Mouse (Mus musculus): Measurements from ENCODE around the gene Sipa1l2. TPM values are rescaled to one million over a fixed set of nuclear protein-coding genes. Genes with fewer than 3 reads are reported as not detected.
"Not testable (repeated sequence)": the region's sequence is repeated elsewhere in the genome, so short reads cannot be mapped to it uniquely, and the experiment has no call there.

Gene Sipa1l2
- total RNA-seq, 1 experiment from 2014 or later: 1.1 TPM

DNA sequence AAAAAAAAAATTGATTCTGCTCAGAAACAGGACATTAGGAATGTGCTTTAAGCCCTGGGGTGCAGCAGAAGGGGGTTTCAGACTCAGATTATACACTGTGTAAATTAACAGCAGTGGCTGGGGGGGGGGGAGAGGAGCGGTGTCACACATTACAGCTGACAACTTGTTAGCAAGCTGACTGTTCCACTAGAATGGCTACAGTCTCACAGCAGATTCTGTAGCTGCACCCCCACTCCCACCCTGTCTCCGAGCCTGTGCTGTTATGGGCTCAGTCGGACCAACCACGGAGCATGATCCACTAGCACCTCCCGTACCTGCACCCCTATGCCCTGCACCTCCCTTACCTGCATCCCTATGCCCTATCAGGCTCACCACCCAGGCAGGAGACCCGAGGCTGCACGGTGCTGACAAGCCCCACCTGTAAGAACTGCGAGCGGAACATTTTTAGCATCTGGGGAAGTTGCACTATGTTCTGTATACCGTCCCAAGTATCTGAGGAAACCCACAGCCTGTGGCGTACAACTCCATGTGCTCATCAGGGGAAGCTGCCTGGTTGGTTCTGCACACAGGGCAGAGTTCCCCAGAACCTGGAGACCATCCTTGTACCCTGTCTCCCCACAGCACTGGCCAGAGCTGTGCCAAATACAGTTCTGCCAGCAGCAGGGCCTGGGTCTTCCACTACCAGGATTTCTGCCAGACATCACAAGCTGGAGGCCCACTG is 26.6 kb downstream of the Sipa1l2 start:
- peak; percentile 67 for ATAC-seq (replicated peaks; ENCODE audit: low read depth, poor library complexity, severe bottlenecking)

DNA sequence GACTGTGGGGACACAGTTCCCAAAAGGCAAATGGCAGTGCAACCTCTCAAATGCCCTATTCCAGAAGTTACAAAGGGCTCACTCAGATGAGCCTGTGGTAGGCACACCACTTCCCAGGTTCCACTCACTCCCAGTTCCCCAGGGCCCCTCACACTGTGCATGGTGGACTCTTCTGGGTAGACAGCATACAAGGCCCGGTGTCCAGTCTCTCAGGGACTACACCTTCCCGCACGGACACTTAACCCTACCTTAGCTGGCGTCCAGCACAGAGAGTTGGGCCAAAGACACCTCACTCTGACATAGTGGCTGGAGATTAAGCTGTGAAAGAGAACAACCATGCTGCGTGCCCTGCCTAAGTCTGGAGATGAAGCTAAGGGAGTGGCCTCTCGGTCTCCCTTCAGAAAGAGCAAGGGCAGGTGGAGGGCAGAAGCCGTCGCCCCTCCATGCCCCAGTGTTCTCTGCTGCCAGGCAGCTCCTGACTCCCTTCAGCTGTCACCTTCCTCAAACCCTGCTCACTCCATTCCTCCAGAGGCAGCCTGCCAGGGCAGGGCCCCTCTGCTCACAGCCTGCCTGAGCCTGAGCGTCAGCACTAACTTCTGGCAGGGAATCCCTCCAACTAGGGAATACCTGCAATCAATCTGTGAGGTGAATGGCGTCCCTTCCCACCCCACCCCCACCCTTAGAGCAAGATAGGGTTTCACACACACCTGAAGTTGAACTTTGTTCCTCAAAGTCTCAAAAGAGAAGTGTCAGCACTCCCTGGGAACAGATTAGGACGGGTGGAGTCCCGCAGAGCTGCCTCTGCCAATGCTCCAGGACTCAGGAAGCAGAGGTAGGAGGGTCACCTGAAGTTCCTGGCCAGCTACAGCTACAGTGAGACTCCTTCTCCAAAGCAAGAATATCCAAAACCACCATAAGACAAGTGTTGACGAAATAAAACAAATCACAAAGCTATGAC is 30.3 kb downstream of the Sipa1l2 start:
- ATAC-seq (replicated peaks; ENCODE audit: low read depth, poor library complexity, severe bottlenecking): no peak

DNA sequence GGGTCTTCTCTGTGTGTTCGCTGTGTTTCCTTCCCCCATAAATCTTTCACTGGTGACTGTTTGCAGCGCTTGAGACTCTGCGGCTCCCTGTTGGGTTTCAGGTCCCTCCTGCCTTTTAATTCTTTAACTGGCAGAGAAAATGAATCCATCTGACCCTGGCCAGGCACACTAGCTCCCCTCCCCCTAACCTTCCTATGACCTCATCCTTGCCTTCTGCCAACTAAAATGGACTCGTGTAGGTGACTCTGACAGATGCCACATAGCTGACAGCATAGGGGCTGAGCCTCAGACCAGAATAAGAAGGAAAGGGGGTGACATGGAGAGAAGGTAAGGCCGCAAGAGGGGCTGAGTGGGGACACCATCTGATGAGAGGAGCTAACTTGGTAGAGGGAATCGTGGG is 31.3 kb downstream of the Sipa1l2 start:
- ATAC-seq (replicated peaks; ENCODE audit: low read depth, poor library complexity, severe bottlenecking): no peak

DNA sequence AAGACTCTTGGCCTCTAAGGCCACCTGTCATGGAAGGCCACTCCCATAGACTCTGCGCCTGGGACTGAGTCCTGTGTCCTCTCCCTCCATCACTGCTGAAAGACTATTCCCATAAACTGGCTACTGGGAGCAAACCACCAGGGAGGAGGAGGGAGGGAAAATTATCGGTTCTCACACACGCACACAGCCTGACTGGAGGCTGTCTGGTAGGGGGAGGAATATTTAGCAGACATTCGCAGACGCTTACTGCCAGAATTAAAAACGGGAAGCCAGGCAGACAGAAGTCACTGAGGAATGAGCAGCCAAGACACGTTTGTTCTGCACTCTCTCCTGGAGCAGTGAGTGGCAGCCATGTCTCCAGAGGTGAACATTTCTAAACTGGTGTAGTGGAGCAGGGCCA is 35.9 kb downstream of the Sipa1l2 start:
- no peak for ATAC-seq (replicated peaks; ENCODE audit: low read depth, poor library complexity, severe bottlenecking)

DNA sequence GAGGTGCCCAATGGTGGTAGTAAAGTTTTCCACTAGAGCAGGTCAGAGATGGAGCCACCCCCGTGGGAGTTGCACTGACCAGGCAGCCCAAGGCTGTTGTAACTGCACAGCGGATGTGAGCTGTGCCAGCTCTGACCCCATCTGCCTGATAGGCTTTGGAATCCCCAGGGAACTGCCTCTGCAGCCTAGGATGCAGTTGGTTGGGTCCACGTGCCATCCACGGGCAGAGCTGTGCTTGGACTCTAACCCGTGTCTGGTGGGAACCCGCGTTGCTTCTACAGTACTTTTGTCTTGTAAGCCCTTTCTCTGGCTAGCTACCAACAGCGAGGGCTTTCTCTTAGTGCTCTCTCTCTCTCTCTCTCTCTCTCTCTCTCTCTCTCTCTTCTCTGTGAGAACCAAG is 36.7 kb downstream of the Sipa1l2 start:
- no peak for ATAC-seq (replicated peaks; ENCODE audit: low read depth, poor library complexity, severe bottlenecking)

DNA sequence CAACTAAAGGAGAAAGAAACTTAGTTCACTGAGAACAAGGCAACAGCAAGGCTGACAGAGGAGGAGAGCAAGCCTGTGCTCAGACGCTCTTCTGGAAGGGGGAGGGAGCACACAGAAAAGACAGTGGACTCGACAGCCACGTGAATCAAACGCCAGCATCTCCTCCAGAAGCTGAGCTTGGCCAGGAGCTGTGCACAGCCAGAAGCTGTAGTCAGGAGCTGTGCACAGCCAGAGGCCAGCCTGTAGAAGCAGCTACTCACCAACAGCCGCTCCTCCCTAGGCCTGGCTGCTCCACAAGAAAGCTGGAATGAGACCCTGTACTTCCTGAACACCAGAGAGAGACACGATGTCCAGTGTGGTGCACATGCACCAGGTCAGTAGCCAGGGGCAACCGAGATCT is 37.4 kb downstream of the Sipa1l2 start:
- 0 out of 2 replicates have a peak, but pooled peaks have one; percentile 1 for ATAC-seq (replicated peaks; ENCODE audit: low read depth, poor library complexity, severe bottlenecking)

DNA sequence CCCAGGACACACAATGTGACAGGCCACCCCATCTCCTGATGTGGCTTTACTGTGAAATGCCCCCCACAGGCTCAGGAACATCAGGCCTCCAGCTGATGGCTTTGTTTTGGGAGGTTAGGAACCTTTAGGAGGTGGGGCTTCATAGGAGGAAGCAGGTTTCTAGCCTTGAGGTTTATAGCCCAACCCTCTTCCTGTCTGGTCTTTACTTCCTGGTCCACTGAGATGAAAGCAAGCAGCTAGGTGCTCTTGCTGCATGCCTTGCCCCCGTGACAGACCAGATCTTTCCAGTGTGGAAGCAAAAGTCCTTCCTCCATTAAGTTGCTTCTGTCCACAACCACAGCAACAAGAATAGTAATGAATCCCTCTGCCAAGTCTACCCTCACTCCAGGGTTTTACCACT is 38.0 kb downstream of the Sipa1l2 start:
- peak; percentile 88 for ATAC-seq (replicated peaks; ENCODE audit: low read depth, poor library complexity, severe bottlenecking)

DNA sequence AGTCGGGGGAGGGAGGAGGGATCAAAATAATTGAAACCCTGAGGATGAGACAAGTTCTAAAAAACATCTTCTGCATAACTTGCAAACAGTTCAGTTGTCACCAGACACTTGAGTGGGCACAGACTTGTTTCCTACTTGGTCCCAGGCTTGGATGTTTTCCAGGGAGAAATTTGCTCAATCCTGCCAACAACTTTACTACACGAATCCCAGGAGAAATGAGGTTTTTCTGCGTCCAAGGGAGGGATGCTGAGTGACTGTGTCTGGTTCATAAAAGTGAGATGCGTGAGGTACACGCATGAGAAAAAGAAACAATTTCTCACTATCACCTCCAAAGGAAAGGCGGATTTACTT is 38.5 kb downstream of the Sipa1l2 start:
- ATAC-seq (replicated peaks; ENCODE audit: low read depth, poor library complexity, severe bottlenecking): no peak

DNA sequence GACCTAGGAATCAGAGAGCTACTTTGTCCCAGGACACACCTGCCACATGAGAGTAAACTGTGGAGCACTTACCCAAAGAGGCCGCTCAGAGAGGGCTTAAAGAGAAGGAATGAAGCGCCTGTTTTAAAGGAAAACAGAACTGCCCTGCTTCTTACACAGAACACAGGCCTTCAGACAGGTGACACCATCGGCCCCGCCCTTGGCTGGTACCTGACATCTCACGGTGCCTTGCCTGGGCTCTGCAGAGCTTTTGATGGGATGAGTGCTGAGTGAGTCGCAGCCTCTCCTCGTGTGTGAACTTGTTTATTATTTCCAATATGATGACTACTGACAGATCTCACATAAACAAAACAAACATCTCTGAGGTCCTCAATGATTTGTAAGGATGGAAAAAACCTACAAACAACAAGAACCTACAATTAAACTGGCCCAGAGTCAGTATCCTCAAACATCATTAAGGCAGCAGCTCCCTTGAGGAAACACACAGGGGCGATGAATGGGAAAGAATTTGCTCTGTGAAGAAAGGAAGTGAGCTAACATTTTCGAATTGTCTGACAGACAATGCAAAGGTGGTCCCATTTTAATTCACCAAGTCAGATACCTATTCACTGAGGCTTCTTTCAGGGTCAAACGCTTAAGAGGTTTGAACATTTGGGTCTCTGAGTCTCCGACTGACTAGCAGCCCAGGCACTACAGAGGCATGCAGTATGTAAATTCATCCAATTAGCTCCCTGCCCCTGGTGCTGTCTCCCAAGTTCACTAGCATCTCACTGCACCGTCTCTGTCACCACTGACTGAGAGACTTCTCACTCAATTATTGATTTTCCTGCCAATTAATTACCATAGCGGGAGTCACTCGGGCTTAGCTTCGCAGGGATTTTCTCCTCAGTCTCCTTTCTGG is 39.2 kb downstream of the Sipa1l2 start:
- ATAC-seq (replicated peaks; ENCODE audit: low read depth, poor library complexity, severe bottlenecking): no peak

DNA sequence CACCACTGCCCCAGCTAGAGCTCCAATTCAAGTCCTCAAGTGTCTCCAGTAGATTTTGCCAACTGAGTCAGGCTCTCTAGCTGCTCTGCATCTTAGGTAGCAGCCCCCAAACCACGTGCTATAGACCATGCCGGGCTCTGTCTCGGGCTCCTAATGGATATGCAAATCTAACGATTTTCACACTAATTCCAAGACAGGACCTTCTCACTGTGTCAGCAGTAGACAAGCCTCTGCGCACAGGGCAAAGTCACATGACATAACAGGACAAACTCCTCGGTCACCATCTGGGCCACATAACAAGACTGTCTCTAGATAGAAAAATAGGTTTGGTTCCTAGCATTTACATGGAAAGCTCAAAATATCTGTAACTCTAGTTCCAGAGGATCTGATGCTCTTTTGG is 40.6 kb downstream of the Sipa1l2 start:
- no peak for ATAC-seq (replicated peaks; ENCODE audit: low read depth, poor library complexity, severe bottlenecking)

DNA sequence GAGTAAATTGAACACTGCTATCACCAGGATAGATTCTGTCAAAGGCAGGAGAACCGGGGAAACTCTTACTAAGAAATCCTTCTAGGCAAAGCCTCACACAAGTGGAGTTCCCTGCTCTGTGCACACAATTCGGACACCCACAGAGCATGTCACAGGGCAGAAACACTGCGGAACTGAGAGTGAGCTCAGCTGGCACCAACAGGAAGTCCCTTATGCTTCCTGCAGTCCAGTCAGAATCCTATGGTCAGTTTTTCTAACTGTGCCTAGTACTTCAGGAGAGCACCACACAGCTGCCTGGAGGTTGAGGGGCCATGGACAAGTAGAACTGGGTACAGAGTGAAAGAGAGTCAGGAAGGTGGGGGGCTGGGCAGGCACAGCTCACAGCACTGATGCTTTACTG is 41.7 kb downstream of the Sipa1l2 start:
- ATAC-seq (replicated peaks; ENCODE audit: low read depth, poor library complexity, severe bottlenecking): peak; percentile 49

DNA sequence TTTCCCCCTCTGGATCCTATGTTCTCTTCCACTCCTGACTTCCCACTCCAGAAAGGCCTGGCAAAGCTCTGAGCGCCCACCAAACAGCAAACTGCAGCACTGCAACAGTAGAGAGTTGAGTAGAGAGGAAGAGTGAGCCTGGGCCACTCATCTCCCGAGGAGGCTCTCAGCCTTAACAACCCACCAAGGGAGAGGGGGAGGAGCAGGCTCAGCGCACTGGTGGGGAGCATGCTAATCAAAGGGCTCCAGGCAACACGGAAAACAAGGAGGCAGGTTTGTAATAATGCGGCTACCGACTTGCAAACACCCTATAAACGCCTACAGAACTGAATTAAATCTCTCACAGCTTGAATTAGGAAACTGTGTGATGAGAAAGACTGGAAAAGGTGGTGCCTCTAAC is 42.6 kb downstream of the Sipa1l2 start:
- ATAC-seq (replicated peaks; ENCODE audit: low read depth, poor library complexity, severe bottlenecking): no peak

DNA sequence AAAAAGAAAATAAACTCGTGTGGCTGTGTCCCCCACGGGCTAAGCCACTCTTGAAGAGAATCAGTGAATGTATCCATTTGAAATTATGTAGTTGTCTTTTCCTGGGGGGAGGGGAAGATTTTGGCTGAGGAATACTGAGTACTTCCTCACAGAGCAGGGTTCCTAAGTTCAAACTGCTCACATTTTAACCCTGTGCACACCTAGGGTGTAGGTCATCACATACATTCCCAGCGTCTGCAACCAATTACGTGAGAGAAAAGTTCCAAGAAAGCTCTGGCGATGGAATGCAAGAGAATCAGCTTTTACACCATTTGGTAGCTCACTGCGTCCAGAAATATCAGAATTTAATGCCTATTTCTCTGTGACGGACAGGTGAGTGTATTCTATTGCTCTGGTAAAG is 43.0 kb downstream of the Sipa1l2 start:
- ATAC-seq (replicated peaks; ENCODE audit: low read depth, poor library complexity, severe bottlenecking): no peak

DNA sequence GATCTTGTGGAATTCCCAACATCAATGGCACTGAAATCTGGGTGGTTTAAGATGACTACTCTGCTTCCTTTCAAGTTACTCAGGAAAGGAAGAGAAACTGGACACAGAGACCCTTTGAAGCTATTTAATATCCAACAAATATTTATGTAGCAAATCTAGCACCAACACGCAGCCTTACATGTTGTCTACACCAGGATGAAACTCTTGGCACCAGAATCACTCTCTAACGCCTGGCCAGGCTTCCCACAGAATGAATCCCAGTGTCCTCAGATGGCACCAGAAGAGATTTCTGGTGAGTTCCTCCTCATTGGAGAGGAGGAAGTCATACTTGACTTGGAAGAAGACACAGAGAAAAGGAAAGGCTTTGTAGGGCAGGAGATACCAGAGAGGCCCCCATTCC is 45.1 kb downstream of the Sipa1l2 start:
- no peak for ATAC-seq (replicated peaks; ENCODE audit: low read depth, poor library complexity, severe bottlenecking)

DNA sequence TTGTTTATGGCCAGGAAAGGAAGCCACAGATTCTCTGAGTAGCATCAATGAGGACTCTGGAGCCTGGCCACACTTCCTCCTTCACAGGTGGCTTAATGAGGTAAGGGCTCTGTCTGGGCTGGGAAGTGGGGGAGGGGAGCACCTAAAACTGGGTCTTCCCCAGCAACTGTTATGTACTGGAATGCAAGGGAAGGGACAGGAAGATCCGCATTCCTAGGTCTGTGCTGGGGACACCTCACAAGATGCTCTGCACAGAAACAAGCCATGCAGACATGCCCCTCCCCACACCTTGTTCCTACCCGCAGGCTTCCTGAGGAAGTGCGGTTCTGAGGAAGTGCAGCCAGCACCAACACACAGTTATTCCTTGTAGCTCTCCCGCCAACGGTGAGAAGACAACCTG is 46.4 kb downstream of the Sipa1l2 start:
- peak; percentile 40 for ATAC-seq (replicated peaks; ENCODE audit: low read depth, poor library complexity, severe bottlenecking)

DNA sequence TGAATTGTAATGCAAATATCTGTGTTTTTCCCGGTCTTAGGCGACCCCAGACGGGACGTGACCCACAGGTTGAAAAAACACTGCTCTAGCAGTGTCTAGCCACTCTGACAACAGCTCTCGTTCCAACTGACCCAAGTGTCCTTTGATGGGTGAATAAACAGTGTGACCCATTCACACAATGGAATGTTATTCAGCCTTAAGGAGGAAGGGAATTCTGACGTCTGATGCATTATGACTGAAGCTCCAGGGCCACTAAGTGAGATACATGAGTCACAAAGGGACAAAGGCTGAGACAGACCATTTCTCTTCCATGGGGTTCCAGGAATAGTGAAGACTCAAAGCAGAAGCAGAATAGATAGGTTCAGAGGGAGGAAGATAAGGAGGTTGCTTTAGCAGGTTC is 47.5 kb downstream of the Sipa1l2 start:
- ATAC-seq (replicated peaks; ENCODE audit: low read depth, poor library complexity, severe bottlenecking): no peak

DNA sequence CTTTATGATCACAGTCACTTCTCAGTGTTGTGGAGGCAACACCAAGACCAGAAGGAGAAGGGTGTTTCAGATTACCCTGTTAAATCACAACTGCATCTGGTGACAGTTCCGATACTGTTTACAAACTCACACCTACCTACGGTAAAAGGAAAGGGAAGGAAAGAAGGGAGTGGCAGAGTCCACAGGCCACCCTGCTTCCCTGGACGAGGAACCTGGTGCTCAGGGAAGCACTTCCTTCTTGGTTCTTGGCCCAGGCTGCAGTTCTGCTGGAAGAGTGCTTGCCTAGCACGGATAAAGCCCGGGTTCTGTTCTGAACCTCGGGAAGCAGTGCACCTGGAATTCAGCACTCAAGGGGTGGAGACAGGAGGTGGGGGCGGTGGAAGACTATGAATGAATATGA is 48.5 kb downstream of the Sipa1l2 start:
- ATAC-seq (replicated peaks; ENCODE audit: low read depth, poor library complexity, severe bottlenecking): no peak

DNA sequence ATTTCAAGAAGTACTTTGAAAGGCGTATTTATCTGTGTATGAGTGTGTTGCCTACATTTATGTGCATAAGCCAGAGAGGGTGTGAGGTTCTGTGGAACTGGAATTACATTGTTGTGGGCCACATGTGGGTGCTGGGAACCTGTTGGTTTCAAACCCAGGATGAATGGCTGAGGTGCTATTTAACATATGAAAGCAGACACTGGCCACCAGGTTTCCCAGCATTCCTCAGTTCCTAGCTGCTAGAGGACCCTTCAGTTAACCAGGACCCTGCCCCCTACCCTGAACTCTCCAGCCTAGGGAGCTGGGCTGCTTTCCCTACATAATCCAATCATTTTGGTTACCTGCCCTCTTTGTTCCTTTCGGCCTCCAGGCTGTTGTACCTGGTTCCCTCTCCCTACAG is 49.3 kb downstream of the Sipa1l2 start:
- ATAC-seq (replicated peaks; ENCODE audit: low read depth, poor library complexity, severe bottlenecking): not testable (repeated sequence)

DNA sequence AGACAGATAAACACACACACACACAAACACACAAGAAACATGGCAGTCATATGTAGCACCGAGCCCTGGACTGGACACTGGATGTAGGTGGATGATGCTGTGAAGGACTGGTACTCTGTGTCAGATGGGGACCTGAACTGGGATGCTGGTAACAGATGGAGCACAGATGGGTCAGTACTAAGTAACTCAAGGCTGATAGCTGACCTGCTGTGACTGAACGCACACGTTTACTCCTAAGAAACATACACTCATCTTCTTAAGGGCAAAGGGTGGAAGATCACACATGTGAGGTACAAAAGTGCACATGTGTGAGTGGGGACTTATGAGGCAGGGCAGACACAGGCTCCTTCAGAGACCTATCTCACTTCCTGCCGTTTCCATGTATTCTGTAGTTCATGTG is 50.7 kb downstream of the Sipa1l2 start:
- no peak for ATAC-seq (replicated peaks; ENCODE audit: low read depth, poor library complexity, severe bottlenecking)

DNA sequence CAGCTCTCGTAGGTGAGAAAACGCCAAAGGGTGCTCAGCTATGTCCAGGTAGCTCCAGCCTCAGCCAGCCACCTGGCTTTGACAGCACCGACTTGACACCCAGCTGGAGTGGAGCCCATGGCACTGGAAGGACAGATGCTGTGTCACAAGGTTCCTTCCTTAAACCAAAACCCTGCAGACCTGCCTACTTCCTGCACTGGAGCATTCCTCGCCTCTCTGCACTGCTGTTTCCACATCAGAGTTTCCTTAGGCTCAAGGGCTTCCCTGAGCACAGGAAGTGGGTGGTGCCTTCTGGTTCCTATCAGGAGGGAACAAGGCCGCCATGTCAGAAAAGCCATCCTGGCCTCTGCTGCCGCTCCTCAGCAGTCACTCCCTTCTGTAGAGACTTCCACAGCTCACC is 51.3 kb downstream of the Sipa1l2 start:
- ATAC-seq (replicated peaks; ENCODE audit: low read depth, poor library complexity, severe bottlenecking): peak; percentile 86
